Mouse (Mus musculus) E14TG2a.4 (cell line): ENCODE data around the gene Rev1.

Source experiments
- CTCF ChIP-seq: conservative IDR thresholded peaks from 2 replicates; pipeline ENCODE4 v1.5.1; 2014; ENCODE audit warnings: low read length
- POU5F1 ChIP-seq: IDR thresholded peaks from 2 replicates; pipeline ENCODE4 v1.6.1; 2014; ENCODE audit warnings: low read length, borderline replicate concordance

GRCm38 (mm10) chr1:38067276-38067675, 62.3 kb downstream of the Rev1 start:
- no peak for TF ChIP-seq CTCF
- TF ChIP-seq POU5F1 = no peak
